Mouse (Mus musculus): Measurements from ENCODE around the gene Lag3. TPM values are rescaled to one million over a fixed set of nuclear protein-coding genes. Genes with fewer than 3 reads are reported as not detected.

Lag3 gene
- 2.9 and 3.3 TPM in 2 replicates for polyA plus RNA-seq (2012; rRNA removed)

GRCm38 (mm10) chr6:124911533-124912218 lies at the start of gene Lag3:
TSS of gene Lag3 (minus strand) at chr6:124911705.

GRCm38 (mm10) chr6:124930754-124931524 lies 19.4 kb upstream of the Lag3 start, which contains the start of gene Mlf2:
TSS of gene Mlf2 (plus strand) at chr6:124931386.

GRCm38 (mm10) chr6:124919695-124920317 lies 8.3 kb upstream of the Lag3 start, which contains the start of gene Ptms:
TSS of gene Ptms (minus strand) at chr6:124920103.

GRCm38 (mm10) chr6:124887986-124888385 lies 23.5 kb downstream of the Lag3 start, which contains the start of gene Cd4:
TSS of gene Cd4 (minus strand) at chr6:124888221.

GRCm38 (mm10) chr6:124863658-124864298 lies 47.7 kb downstream of the Lag3 start, which contains the start of gene Gpr162:
TSS of gene Gpr162 (minus strand) at chr6:124863983.

GRCm38 (mm10) chr6:124856916-124857839 lies 54.3 kb downstream of the Lag3 start, which contains the start of gene P3h3:
TSS of gene P3h3 (minus strand) at chr6:124857752.

Other genes starting within 250 kb of the Lag3 start
- gene Lpcat3, start 248.7 kb downstream of the Lag3 start, polyA plus RNA-seq (2012; rRNA removed) = 48.3 and 54.5 TPM in 2 replicates
- gene Emg1, start 199.5 kb downstream of the Lag3 start, polyA plus RNA-seq (2012; rRNA removed) = 93.9 and 100 TPM in 2 replicates
- gene Phb2, start 199.4 kb downstream of the Lag3 start, polyA plus RNA-seq (2012; rRNA removed) = 139 and 149 TPM in 2 replicates
- 2.6 and 2.9 TPM in 2 replicates for gene Ptpn6, start 173.0 kb downstream of the Lag3 start, polyA plus RNA-seq (2012; rRNA removed)
- 564 and 575 TPM in 2 replicates for gene Grcc10, start 170.3 kb downstream of the Lag3 start, polyA plus RNA-seq (2012; rRNA removed)
- not detected in 2 replicates for gene Gm45234, start 155.7 kb downstream of the Lag3 start, polyA plus RNA-seq (2012; rRNA removed)
- gene Atn1, start 155.2 kb downstream of the Lag3 start, polyA plus RNA-seq (2012; rRNA removed) = 53.4 and 64.6 TPM in 2 replicates
- gene Eno2, start 142.0 kb downstream of the Lag3 start, polyA plus RNA-seq (2012; rRNA removed) = 119 and 125 TPM in 2 replicates
- 8.5 and 10.6 TPM in 2 replicates for gene Lrrc23, start 132.0 kb downstream of the Lag3 start, polyA plus RNA-seq (2012; rRNA removed)
- gene Spsb2, start 103.0 kb downstream of the Lag3 start, polyA plus RNA-seq (2012; rRNA removed) = 4.8 and 7.0 TPM in 2 replicates
- 410 and 448 TPM in 2 replicates for gene Tpi1, start 97.4 kb downstream of the Lag3 start, polyA plus RNA-seq (2012; rRNA removed)
- 147 and 151 TPM in 2 replicates for gene Usp5, start 82.2 kb downstream of the Lag3 start, polyA plus RNA-seq (2012; rRNA removed)
- gene Cdca3, start 82.2 kb downstream of the Lag3 start, polyA plus RNA-seq (2012; rRNA removed) = 23.5 and 24.3 TPM in 2 replicates
- 0.63 and 2.5 TPM in 2 replicates for gene Gnb3, start 71.4 kb downstream of the Lag3 start, polyA plus RNA-seq (2012; rRNA removed)
- 140 and 149 TPM in 2 replicates for gene P3h3, start 54.0 kb downstream of the Lag3 start, polyA plus RNA-seq (2012; rRNA removed)
- gene Gpr162, start 47.7 kb downstream of the Lag3 start, polyA plus RNA-seq (2012; rRNA removed) = 132 and 136 TPM in 2 replicates
- gene Cd4, start 23.5 kb downstream of the Lag3 start, polyA plus RNA-seq (2012; rRNA removed) = 0.13 and 0.17 TPM in 2 replicates
- gene Ptms, start 8.4 kb upstream of the Lag3 start, polyA plus RNA-seq (2012; rRNA removed) = 1,878 and 2,539 TPM in 2 replicates
- gene Mlf2, start 19.7 kb upstream of the Lag3 start, polyA plus RNA-seq (2012; rRNA removed) = 582 and 592 TPM in 2 replicates
- 141 and 143 TPM in 2 replicates for gene Cops7a, start 53.8 kb upstream of the Lag3 start, polyA plus RNA-seq (2012; rRNA removed)
- 66.2 and 72.7 TPM in 2 replicates for gene Pianp, start 85.0 kb upstream of the Lag3 start, polyA plus RNA-seq (2012; rRNA removed)
- 71.6 and 74.2 TPM in 2 replicates for gene Zfp384, start 97.4 kb upstream of the Lag3 start, polyA plus RNA-seq (2012; rRNA removed)
- gene Ing4, start 128.1 kb upstream of the Lag3 start, polyA plus RNA-seq (2012; rRNA removed) = 120 and 130 TPM in 2 replicates
- gene Acrbp, start 138.0 kb upstream of the Lag3 start, polyA plus RNA-seq (2012; rRNA removed) = 24.3 and 28.5 TPM in 2 replicates
- gene Lpar5, start 156.2 kb upstream of the Lag3 start, polyA plus RNA-seq (2012; rRNA removed) = 0.82 and 0.98 TPM in 2 replicates
- gene Chd4, start 184.3 kb upstream of the Lag3 start, polyA plus RNA-seq (2012; rRNA removed) = 65.2 and 67.5 TPM in 2 replicates
- gene Nop2, start 220.2 kb upstream of the Lag3 start, polyA plus RNA-seq (2012; rRNA removed) = 34.2 and 34.6 TPM in 2 replicates
- 28.2 and 29.8 TPM in 2 replicates for gene Iffo1, start 233.5 kb upstream of the Lag3 start, polyA plus RNA-seq (2012; rRNA removed)